ENCODE assay signal across 10 mouse cellular contexts in genomic region chr9:96530674-96531081, GRCm38 (mm10). TPM values are rescaled to one million over a fixed set of nuclear protein-coding genes. Genes with fewer than 3 reads are reported as not detected.
DNase-seq lines count a peak whose midpoint lies in the region; ATAC-seq and TF ChIP-seq lines count a peak whose summit lies in the region.
"Had no signal": no experiment of that assay in that cellular context is flagged by ENCODE, and none has a peak within 500 bp of the region (broad histone marks: within the 10 kb centered on the region; RNA-seq: fewer than 3 reads in every experiment).

No protein-coding gene starts in this region.

- no peaks in the 10 kb centered on the region for H3K27me3 ChIP-seq in neural tube, embryonic 11.5 days (ENCODE audit: control insufficient read depth, insufficient read depth, low read length)
- H3K27me3 ChIP-seq in kidney, embryonic 16.5 days (ENCODE audit: insufficient read depth, low read length): no peaks in the 10 kb centered on the region
- no peaks in the 10 kb centered on the region; the same call in 1 of the 2 replicates for H3K27me3 ChIP-seq in neural tube, embryonic 13.5 days
- H3K27me3 ChIP-seq in thymus, adult 2 months (ENCODE audit: control insufficient read depth, insufficient read depth, low read length): no peaks in the 10 kb centered on the region
- H3K27me3 ChIP-seq: embryonic facial prominence, embryonic 13.5 days; liver, embryonic 15.5 days had no signal

- peak; percentile 73 to 75 for DNase-seq in cerebellum, postnatal 10 days
- no peak for DNase-seq in cerebellum, adult 11-12 months
- DNase-seq in neural tube, embryonic 11.5 days (ENCODE audit: low spot score): no peak
- no peak for DNase-seq in neural tube, embryonic 10.5 days (ENCODE audit: extremely low spot score, low spot score)
- DNase-seq in thymus, adult 2 months: no peak
- DNase-seq in c-Kit-positive CD71-positive TER-119-positive erythroid progenitor cells, embryonic 14.5 days (ENCODE audit: low spot score): no peak

- peak; percentile 77 for ATAC-seq in neural tube, embryonic 11.5 days (ENCODE audit: insufficient read depth, low FRiP score, low TSS enrichment)
- ATAC-seq in kidney, embryonic 16.5 days (ENCODE audit: low FRiP score, low TSS enrichment): peak; percentile 72
- ATAC-seq in neural tube, embryonic 13.5 days (ENCODE audit: low read depth): peak; percentile 78; the same call in 1 of the 2 replicates

- WGBS in neural tube, embryonic 11.5 days: 45% methylated on average over 11 of the region's 11 CpGs
- WGBS in kidney, embryonic 16.5 days: 36% methylated on average over 11 of the region's 11 CpGs
- WGBS in neural tube, embryonic 13.5 days: 19% methylated on average over 11 of the region's 11 CpGs
- 57% methylated on average over 11 of the region's 11 CpGs for WGBS in thymus, adult 2 months

- no peak for TF ChIP-seq POLR2A in thymus, adult 2 months (IDR thresholded peaks at IDR 0.05; ENCODE audit: control insufficient read depth, extremely low read depth, insufficient read depth, low read length, poor library complexity)

- no peak for TF ChIP-seq CTCF in thymus, adult 2 months (IDR thresholded peaks at IDR 0.05; ENCODE audit: borderline replicate concordance, control insufficient read depth, extremely low read depth, insufficient read depth, low read length, poor library complexity)

- no peaks in the 10 kb centered on the region for H3K4me1 ChIP-seq in neural tube, embryonic 11.5 days (ENCODE audit: control insufficient read depth, insufficient read depth, low read length)
- H3K4me1 ChIP-seq in kidney, embryonic 16.5 days (ENCODE audit: insufficient read depth, low read length): peaks cover 7% of the 10 kb centered on the region; the same call in 1 of the 2 replicates
- H3K4me1 ChIP-seq in neural tube, embryonic 13.5 days (replicated peaks): peaks cover 14% of the 10 kb centered on the region
- no peaks in the 10 kb centered on the region; the same call in 1 of the 2 replicates for H3K4me1 ChIP-seq in thymus, adult 2 months (replicated peaks; ENCODE audit: control insufficient read depth, insufficient read depth, low read length)

- no peak overlapping the region for H3K4me3 ChIP-seq in neural tube, embryonic 11.5 days (ENCODE audit: low read depth, low read length)
- no peak overlapping the region for H3K4me3 ChIP-seq in kidney, embryonic 16.5 days (ENCODE audit: low read length)
- peak overlapping the region; percentile 21 for H3K4me3 ChIP-seq in neural tube, embryonic 13.5 days
- no peak overlapping the region for H3K4me3 ChIP-seq in thymus, adult 2 months (ENCODE audit: control insufficient read depth, insufficient read depth, low read length)
- H3K4me3 ChIP-seq: embryonic facial prominence, embryonic 13.5 days; liver, embryonic 15.5 days had no signal

- no peak overlapping the region for H3K27ac ChIP-seq in neural tube, embryonic 11.5 days (ENCODE audit: low read depth, low read length)
- no peak overlapping the region for H3K27ac ChIP-seq in kidney, embryonic 16.5 days (ENCODE audit: low read length)
- 0 out of 2 replicates have a peak overlapping the region, but pooled peaks have one; percentile 23 for H3K27ac ChIP-seq in neural tube, embryonic 13.5 days (replicated peaks)
- H3K27ac ChIP-seq in thymus, adult 2 months (ENCODE audit: control insufficient read depth, insufficient read depth, low read length): no peak overlapping the region
- H3K27ac ChIP-seq: embryonic facial prominence, embryonic 13.5 days; liver, embryonic 15.5 days had no signal

- H3K4me2 ChIP-seq in neural tube, embryonic 11.5 days (ENCODE audit: low read depth): no peak overlapping the region
- peak overlapping the region; percentile 30; the same call in 1 of the 2 replicates for H3K4me2 ChIP-seq in kidney, embryonic 16.5 days (replicated peaks; ENCODE audit: low read depth, low read length)
- H3K4me2 ChIP-seq in neural tube, embryonic 13.5 days: peak overlapping the region; percentile 46
- H3K4me2 ChIP-seq: embryonic facial prominence, embryonic 13.5 days; liver, embryonic 15.5 days had no signal

- no peaks in the 10 kb centered on the region for H3K9me3 ChIP-seq in neural tube, embryonic 11.5 days (ENCODE audit: control insufficient read depth, low read length)
- no peaks in the 10 kb centered on the region for H3K9me3 ChIP-seq in kidney, embryonic 16.5 days (ENCODE audit: low read length)
- no peaks in the 10 kb centered on the region for H3K9me3 ChIP-seq in neural tube, embryonic 13.5 days
- H3K9me3 ChIP-seq: embryonic facial prominence, embryonic 13.5 days; liver, embryonic 15.5 days had no signal

- no peaks in the 10 kb centered on the region for H3K36me3 ChIP-seq in neural tube, embryonic 11.5 days (ENCODE audit: control insufficient read depth, insufficient read depth, low read length)
- no peaks in the 10 kb centered on the region for H3K36me3 ChIP-seq in kidney, embryonic 16.5 days (ENCODE audit: insufficient read depth, low read length)
- no peaks in the 10 kb centered on the region for H3K36me3 ChIP-seq in neural tube, embryonic 13.5 days
- H3K36me3 ChIP-seq in thymus, adult 2 months (ENCODE audit: control insufficient read depth, insufficient read depth, low read length): no peaks in the 10 kb centered on the region
- H3K36me3 ChIP-seq: embryonic facial prominence, embryonic 13.5 days; liver, embryonic 15.5 days had no signal

- no peak overlapping the region for H3K9ac ChIP-seq in neural tube, embryonic 11.5 days (ENCODE audit: low read length)
- H3K9ac ChIP-seq in kidney, embryonic 16.5 days (replicated peaks; ENCODE audit: low read length): no peak overlapping the region
- no peak overlapping the region for H3K9ac ChIP-seq in neural tube, embryonic 13.5 days
- H3K9ac ChIP-seq: embryonic facial prominence, embryonic 13.5 days; liver, embryonic 15.5 days had no signal

RNA-seq across cellular contexts. Expression of gene Gm28729, which starts 5.6 kb away (rescaled TPM):
- not detected in 2 replicates for polyA plus RNA-seq in neural tube, embryonic 11.5 days (2014; fragmentation: Nextera tagmentation; extraction: Ambion mirVana)
- polyA plus RNA-seq in kidney, embryonic 16.5 days (2015; fragmentation: Nextera tagmentation; extraction: Ambion mirVana): not detected in 2 replicates
- 0.15 TPM in 1 of 2 replicates, not detected in the other for polyA plus RNA-seq in neural tube, embryonic 13.5 days (2015; fragmentation: Nextera tagmentation; extraction: Ambion mirVana)
- polyA plus RNA-seq in thymus, adult 2 months (2012; rRNA removed): 0.04 and 0.08 TPM in 2 replicates
- polyA plus RNA-seq: embryonic facial prominence, embryonic 13.5 days had no signal

RNA-seq across cellular contexts. Expression of gene Rnf7, which starts 52.2 kb away (rescaled TPM):
- polyA plus RNA-seq in neural tube, embryonic 11.5 days (2014; fragmentation: Nextera tagmentation; extraction: Ambion mirVana): 265 and 278 TPM in 2 replicates
- 204 and 207 TPM in 2 replicates for polyA plus RNA-seq in kidney, embryonic 16.5 days (2015; fragmentation: Nextera tagmentation; extraction: Ambion mirVana)
- 285 and 287 TPM in 2 replicates for polyA plus RNA-seq in neural tube, embryonic 13.5 days (2015; fragmentation: Nextera tagmentation; extraction: Ambion mirVana)
- polyA plus RNA-seq in thymus, adult 2 months (2012; rRNA removed): 157 and 160 TPM in 2 replicates

Comparison
In these comparisons a context has a peak if more than half of its experiments do, and no peak if none do; other contexts are left out.
1. DNase-seq: peak in cerebellum, postnatal 10 days (2 of 2); none in cerebellum, adult 11-12 months (single experiment), neural tube, embryonic 11.5 days (single experiment), neural tube, embryonic 10.5 days (single experiment), thymus, adult 2 months (single experiment) and c-Kit-positive CD71-positive TER-119-positive erythroid progenitor cells, embryonic 14.5 days (single experiment).
2. Peak in every context shown above with its lines, with median percentiles within 50 percentile points of each other: ATAC-seq.